Mouse (Mus musculus) brain, embryonic 14.5 days (tissue): Measurements from ENCODE around the gene D130052B06Rik. TPM values are rescaled to one million over a fixed set of nuclear protein-coding genes. Genes with fewer than 3 reads are reported as not detected.

Experiments used
- DNase-seq: peaks from one replicate; pipeline ENCODE4 v3.0.0-alpha.2; 2011; ENCODE audit warnings: low read depth
- CTCF ChIP-seq: fragments of 200-500 bp; IDR thresholded peaks from 2 replicates; pipeline ENCODE4 v1.5.1; 2012; ENCODE audit warnings: inconsistent platforms, mild to moderate bottlenecking, moderate library complexity, borderline replicate concordance; ENCODE audit not compliant: insufficient read depth, insufficient read length; ENCODE audit errors: extremely low read depth
- POLR2A ChIP-seq: fragments of 200-500 bp; IDR thresholded peaks from 2 replicates; pipeline ENCODE4 v1.6.1; 2012; ENCODE audit warnings: mild to moderate bottlenecking, inconsistent platforms, borderline replicate concordance; ENCODE audit not compliant: poor library complexity, insufficient read depth, insufficient read length, severe bottlenecking; ENCODE audit errors: extremely low read depth
- polyA plus RNA-seq: library from polyadenylated mRNA; depleted of rRNA; stranded (reverse); fragments of >200 nt; gene quantifications from 2 replicates; pipeline ENCODE4 v1.2.3, GENCODE M21; 2012

The D130052B06Rik gene
- polyA plus RNA-seq, 1 experiment: 0.07 TPM

GRCm38 (mm10) chr11:33603174-33603573, 4.1 kb downstream of the D130052B06Rik start:
- no peak for TF ChIP-seq CTCF
- TF ChIP-seq POLR2A: no peak
- DNase-seq: no peak

- DNase-seq: no peak
Measured at GRCm38 (mm10) chr11:33607784-33608183, 8.7 kb downstream of the D130052B06Rik start.

DNA sequence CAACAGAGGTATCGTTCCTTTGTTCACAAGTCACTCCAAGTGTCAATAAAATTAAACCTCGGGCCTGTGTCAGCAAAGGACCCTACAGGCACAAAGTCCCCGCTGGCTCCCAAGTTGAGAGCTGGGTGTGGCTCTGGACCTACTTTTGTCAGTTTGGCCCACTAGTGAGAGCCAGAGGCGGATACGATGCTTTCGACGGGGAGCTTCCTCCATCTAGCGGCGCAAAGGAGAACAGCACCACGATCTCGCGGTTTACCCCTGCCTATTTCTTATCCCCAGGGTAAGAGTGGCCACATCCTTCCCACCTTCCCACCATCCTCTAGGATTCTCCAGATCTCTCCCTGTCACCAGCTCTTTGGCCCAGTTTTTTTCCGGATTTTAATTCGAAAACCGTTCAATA, 15.1 kb downstream of the D130052B06Rik start:
- TF ChIP-seq CTCF: peak; percentile 98
- TF ChIP-seq POLR2A: no peak
- peak; percentile 73 for DNase-seq

More at GRCm38 (mm10) chr11:33607784-33608183, 8.7 kb downstream of the D130052B06Rik start:
- TF ChIP-seq CTCF: no peak
- TF ChIP-seq POLR2A: no peak

GRCm38 (mm10) chr11:33627136-33627742, 28.1 kb downstream of the D130052B06Rik start:
- peak; percentile 32 for DNase-seq
- no peak for TF ChIP-seq CTCF
- TF ChIP-seq POLR2A: no peak

- no peak for DNase-seq
- TF ChIP-seq CTCF (no peak), POLR2A (no peak)
Measured at GRCm38 (mm10) chr11:33637107-33637506, 38.0 kb downstream of the D130052B06Rik start.

- TF ChIP-seq POLR2A: no peak
- no peak for TF ChIP-seq CTCF
- DNase-seq: no peak
Measured at GRCm38 (mm10) chr11:33649358-33649757, 50.3 kb downstream of the D130052B06Rik start.

DNA sequence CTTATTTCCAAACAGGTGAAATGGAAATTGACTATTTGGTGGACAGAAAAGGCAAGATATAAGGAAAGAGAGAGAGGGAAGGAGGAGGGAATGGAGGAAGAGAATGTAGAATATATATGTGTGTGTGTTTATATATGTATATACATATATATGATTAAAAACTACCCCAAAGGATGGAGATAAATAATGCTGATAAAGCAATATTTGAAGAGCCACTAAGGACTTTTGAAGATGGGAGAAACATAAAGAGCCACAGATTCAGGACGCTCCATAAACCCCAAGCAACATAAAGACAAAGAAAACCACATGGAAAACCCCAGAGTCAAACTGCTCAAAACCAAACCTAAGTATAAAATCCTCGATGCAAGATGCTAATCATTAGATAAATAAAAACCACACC, 55.4 kb downstream of the D130052B06Rik start:
- no peak for DNase-seq
- TF ChIP-seq CTCF: no peak
- no peak for TF ChIP-seq POLR2A

DNA sequence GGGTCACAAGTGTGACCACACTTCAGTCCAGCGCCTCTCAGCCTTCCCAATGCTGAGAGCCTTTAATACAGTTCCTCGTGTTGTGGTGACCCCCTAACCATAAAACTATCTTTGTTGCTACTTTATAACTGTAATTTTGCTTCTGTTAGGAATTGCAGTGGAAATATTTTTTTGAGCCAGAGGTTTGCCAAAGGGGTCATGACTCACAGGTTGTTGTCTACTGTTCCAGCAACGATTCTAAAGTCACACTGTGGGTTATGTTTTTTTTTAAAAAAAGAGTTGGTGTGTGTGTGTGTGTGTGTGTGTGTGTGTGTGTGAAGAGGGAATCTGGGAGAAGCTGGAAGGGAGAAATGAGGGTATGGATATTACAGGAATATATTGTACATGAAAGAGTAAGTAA, 56.1 kb downstream of the D130052B06Rik start:
- no peak for DNase-seq
- TF ChIP-seq POLR2A (no peak), CTCF (no peak)

- no peak for TF ChIP-seq CTCF
- TF ChIP-seq POLR2A: no peak
- no peak for DNase-seq
Measured at GRCm38 (mm10) chr11:33655861-33656593, 56.9 kb downstream of the D130052B06Rik start.

DNA sequence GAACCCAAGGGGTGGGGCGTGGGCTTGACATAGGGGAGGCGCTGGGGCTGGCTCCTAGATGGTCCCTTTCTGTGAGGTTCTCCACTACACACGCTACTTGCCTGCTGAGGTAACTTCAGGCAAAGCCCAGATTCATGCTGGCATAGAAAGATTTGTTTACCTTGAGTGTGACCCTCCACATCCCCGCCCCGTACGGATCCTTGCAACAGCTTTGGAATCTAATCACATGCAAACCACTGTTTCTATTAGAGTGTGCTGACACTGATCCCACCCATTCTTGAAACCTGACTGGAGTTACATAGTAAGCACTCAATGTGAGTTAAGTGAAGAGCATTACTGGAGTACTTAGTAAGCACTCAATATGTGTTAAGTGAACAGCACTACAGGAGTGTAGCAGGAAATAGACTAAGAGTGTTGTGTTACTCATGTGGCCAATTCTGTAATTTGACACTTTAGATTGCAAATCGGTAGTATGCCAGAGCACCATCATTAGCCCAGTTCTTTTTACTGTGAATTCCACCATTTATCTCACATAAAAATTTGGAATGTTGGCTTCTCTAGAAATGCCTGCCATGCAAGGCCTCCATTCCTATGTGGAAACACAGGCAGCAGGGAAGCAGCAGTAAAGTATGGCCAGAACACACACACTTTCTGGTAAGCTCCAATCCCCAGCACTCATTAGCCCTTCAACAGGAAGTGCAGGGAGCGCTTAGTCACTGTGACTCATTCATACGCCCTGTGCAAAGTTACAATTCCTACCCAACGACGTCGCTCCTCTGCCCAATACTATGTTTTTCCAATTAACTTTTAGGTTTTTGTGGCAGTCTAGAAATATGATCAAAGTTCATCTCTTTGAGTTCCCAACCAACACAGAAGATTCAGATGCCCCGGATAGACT, 61.2 kb downstream of the D130052B06Rik start:
- TF ChIP-seq POLR2A (no peak), CTCF (no peak)
- DNase-seq: no peak

- DNase-seq: no peak
- TF ChIP-seq POLR2A: no peak
- no peak for TF ChIP-seq CTCF
Measured at GRCm38 (mm10) chr11:33663599-33663998, 64.5 kb downstream of the D130052B06Rik start.
